Mouse (Mus musculus) kidney, adult 2 months (tissue): ENCODE results near the gene Flrt1.

Experiments used
- CTCF ChIP-seq: fragments of 200-500 bp; conservative IDR thresholded peaks from 2 replicates; pipeline ENCODE4 v1.5.1; 2011; ENCODE audit warnings: low read depth, mild to moderate bottlenecking, control low read depth, low read length, moderate library complexity, mixed read lengths; ENCODE audit not compliant: insufficient read depth, insufficient read length
- POLR2A ChIP-seq: fragments of 200-500 bp; IDR thresholded peaks from one replicate; pipeline ENCODE4 v1.6.1; 2011; ENCODE audit warnings: low read depth, low read length, control low read depth

DNA sequence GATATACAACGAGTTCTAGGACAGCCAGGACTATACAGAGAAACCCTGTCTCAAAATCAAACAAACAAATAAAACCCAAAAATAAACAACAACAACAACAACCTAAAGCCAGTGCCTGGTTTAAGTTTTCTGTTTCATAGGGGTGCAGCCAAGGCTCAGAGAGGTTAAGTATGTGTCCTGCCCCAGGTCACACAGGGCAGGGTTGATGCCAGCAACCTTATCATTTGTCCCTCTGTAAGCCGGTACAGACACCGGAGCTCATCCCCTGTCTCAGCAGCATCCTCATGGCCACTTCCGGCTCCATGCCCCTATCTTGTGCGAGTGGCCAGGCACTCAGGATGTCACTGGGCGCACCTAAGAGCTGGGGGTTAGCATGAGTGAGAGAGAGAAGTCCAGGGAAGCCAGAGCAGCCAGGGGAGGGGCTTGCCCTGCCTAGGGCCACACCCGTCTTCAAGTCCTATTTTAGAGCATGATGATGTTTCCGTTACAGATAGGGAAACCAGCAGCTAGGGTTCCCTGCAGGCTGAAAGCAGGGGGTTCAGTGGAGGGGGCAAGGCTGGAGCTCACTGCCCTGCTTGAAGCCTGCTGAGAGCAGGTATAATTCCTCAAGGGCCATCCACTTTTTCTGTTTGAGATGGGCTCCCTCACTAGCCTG, 12.3 kb upstream of the Flrt1 start:
- TF ChIP-seq CTCF = no peak
- TF ChIP-seq POLR2A = no peak
